Mouse (Mus musculus): ENCODE data around the gene Abtb2.

Abtb2 gene

GRCm38 (mm10) chr2:103565732-103566422 is at the start of gene Abtb2:
TSS of gene Abtb2 (plus strand) at chr2:103566310.
- POLR2A ChIA-PET, result interaction anchor here in 3 of 4 experiments (0.7 to 4.2 kb wide), 98 partner anchors 9 to 1024 kb away, joined by 3 to 50 read pairs (median 4); partner anchors contain the start of genes Cat (in 2 of the 3), Nat10 (in 2 of the 3), A930018P22Rik (in 1 of the 3) and Apip (in 1 of the 3)
- CTCF ChIA-PET, result interaction anchor here (0.5 to 3.8 kb wide), 47 partner anchors 9 to 1257 kb away, joined by 3 to 26 read pairs (median 4); no protein-coding TSS in a partner anchor

GRCm38 (mm10) chr2:103516472-103516871 is 49.6 kb upstream of the Abtb2 start:
- ChIA-PET POLR2A (no interaction called here), CTCF (no interaction called here)

- ChIA-PET CTCF (no interaction called here), POLR2A (interaction anchor here in 1 of 4 experiments (0.6 kb wide), 1 partner anchor 26 kb away, joined by 3 read pairs; no protein-coding TSS in a partner anchor)
These were observed 40.5 kb upstream of the Abtb2 start for GRCm38 (mm10) chr2:103525596-103525995.

- ChIA-PET CTCF (interaction anchor here (0.5 to 4.3 kb wide), 63 partner anchors 9 to 602 kb away, joined by 3 to 86 read pairs (median 4); partner anchors contain the start of genes Abtb2 (in 2 of the 4), Apip (in 1 of the 4), Caprin1 (in 1 of the 4) and Cat (in 1 of the 4)), POLR2A (interaction anchor here in 3 of 4 experiments (0.7 to 1.8 kb wide), 9 partner anchors 18 to 320 kb away, joined by 3 to 7 read pairs (median 3); partner anchors contain the start of gene Cat (in 1 of the 3))
These were observed 19.0 kb upstream of the Abtb2 start for GRCm38 (mm10) chr2:103547132-103547531.

- ChIA-PET CTCF (interaction anchor here in 1 of 4 experiments (0.6 kb wide), 1 partner anchor 322 kb away, joined by 3 read pairs; no protein-coding TSS in a partner anchor), POLR2A (interaction anchor here in 1 of 4 experiments (0.5 kb wide), 1 partner anchor 43 kb away, joined by 3 read pairs; no protein-coding TSS in a partner anchor)
These were observed 15.8 kb upstream of the Abtb2 start for GRCm38 (mm10) chr2:103550301-103550700.

- POLR2A ChIA-PET, result interaction anchor here in 2 of 4 experiments (0.8 to 1.4 kb wide), 3 partner anchors 12 to 164 kb away, joined by 3 read pairs; partner anchors contain the start of genes Abtb2 (in 1 of the 2) and Cat (in 1 of the 2)
- CTCF ChIA-PET, result no interaction called here
These were observed 12.1 kb upstream of the Abtb2 start for GRCm38 (mm10) chr2:103554041-103554440.

GRCm38 (mm10) chr2:103556125-103556877 is 9.8 kb upstream of the Abtb2 start:
- ChIA-PET POLR2A (interaction anchor here in 2 of 4 experiments (0.5 to 3.1 kb wide), 19 partner anchors 10 to 483 kb away, joined by 3 to 18 read pairs (median 3); partner anchors contain the start of genes Abtb2 (in 2 of the 2), Apip (in 1 of the 2), Caprin1 (in 1 of the 2) and Nat10 (in 1 of the 2)), CTCF (interaction anchor here in 3 of 4 experiments (0.6 to 2.7 kb wide), 23 partner anchors 9 to 577 kb away, joined by 3 to 16 read pairs (median 4); partner anchors contain the start of gene Abtb2 (in 1 of the 3))

GRCm38 (mm10) chr2:103560955-103561354 is 5.2 kb upstream of the Abtb2 start:
- ChIA-PET CTCF (interaction anchor here in 3 of 4 experiments (0.8 to 2.0 kb wide), 3 partner anchors 13 to 105 kb away, joined by 3 to 6 read pairs (median 4); no protein-coding TSS in a partner anchor), POLR2A (no interaction called here)

- CTCF ChIA-PET, result interaction anchor here (0.7 to 3.8 kb wide), 31 partner anchors 8 to 439 kb away, joined by 3 to 26 read pairs (median 4); no protein-coding TSS in a partner anchor
These were observed 1.6 kb upstream of the Abtb2 start for GRCm38 (mm10) chr2:103564427-103565023.

GRCm38 (mm10) chr2:103565171-103565591 is 929 bp upstream of the Abtb2 start:
- CTCF ChIA-PET, result interaction anchor here (0.5 to 3.8 kb wide), 38 partner anchors 9 to 1257 kb away, joined by 3 to 26 read pairs (median 4); no protein-coding TSS in a partner anchor

More at GRCm38 (mm10) chr2:103564427-103565023, 1.6 kb upstream of the Abtb2 start:
- POLR2A ChIA-PET, result interaction anchor here in 3 of 4 experiments (0.9 to 4.2 kb wide), 37 partner anchors 8 to 558 kb away, joined by 3 to 50 read pairs (median 5); partner anchors contain the start of genes Cat (in 2 of the 3), A930018P22Rik (in 1 of the 3) and Nat10 (in 1 of the 3)

GRCm38 (mm10) chr2:103566423-103566712 is 258 bp downstream of the Abtb2 start:
- ChIA-PET POLR2A (interaction anchor here in 3 of 4 experiments (0.7 to 4.2 kb wide), 74 partner anchors 9 to 1024 kb away, joined by 3 to 50 read pairs (median 4); partner anchors contain the start of genes A930018P22Rik (in 1 of the 3), Apip (in 1 of the 3), Cat (in 1 of the 3) and Cstf3 (in 1 of the 3)), CTCF (interaction anchor here (0.5 to 3.8 kb wide), 27 partner anchors 10 to 468 kb away, joined by 3 to 26 read pairs (median 5); no protein-coding TSS in a partner anchor)

More at GRCm38 (mm10) chr2:103565171-103565591, 929 bp upstream of the Abtb2 start:
- POLR2A ChIA-PET, result interaction anchor here in 3 of 4 experiments (0.6 to 4.2 kb wide), 56 partner anchors 8 to 1025 kb away, joined by 3 to 50 read pairs (median 4); partner anchors contain the start of genes Cat (in 2 of the 3), Nat10 (in 2 of the 3), A930018P22Rik (in 1 of the 3) and Cstf3 (in 1 of the 3)

GRCm38 (mm10) chr2:103566713-103567521 is 807 bp downstream of the Abtb2 start:
- ChIA-PET POLR2A (interaction anchor here in 3 of 4 experiments (0.6 to 4.2 kb wide), 64 partner anchors 10 to 556 kb away, joined by 3 to 50 read pairs (median 4); partner anchors contain the start of genes A930018P22Rik (in 1 of the 3), Apip (in 1 of the 3), Cat (in 1 of the 3) and Pdhx (in 1 of the 3)), CTCF (interaction anchor here (0.5 to 3.8 kb wide), 18 partner anchors 9 to 881 kb away, joined by 3 to 26 read pairs (median 4); no protein-coding TSS in a partner anchor)

- POLR2A ChIA-PET, result interaction anchor here in 3 of 4 experiments (0.7 to 4.2 kb wide), 14 partner anchors 9 to 243 kb away, joined by 3 to 50 read pairs (median 6); no protein-coding TSS in a partner anchor
- CTCF ChIA-PET, result interaction anchor here in 1 of 4 experiments (1.2 to 3.8 kb wide), 3 partner anchors 21 to 433 kb away, joined by 3 to 26 read pairs (median 4); no protein-coding TSS in a partner anchor
These were observed 2.1 kb downstream of the Abtb2 start for GRCm38 (mm10) chr2:103568161-103568560.

GRCm38 (mm10) chr2:103569716-103570115 is 3.6 kb downstream of the Abtb2 start:
- ChIA-PET POLR2A (no interaction called here), CTCF (no interaction called here)

- ChIA-PET CTCF (no interaction called here), POLR2A (no interaction called here)
These were observed 6.2 kb downstream of the Abtb2 start for GRCm38 (mm10) chr2:103572354-103572753.

GRCm38 (mm10) chr2:103576371-103576770 is 10.3 kb downstream of the Abtb2 start:
- POLR2A ChIA-PET, result interaction anchor here in 3 of 4 experiments (0.6 to 9.3 kb wide), 5 partner anchors 9 to 717 kb away, joined by 3 to 50 read pairs (median 7); partner anchors contain the start of gene Abtb2 (in 3 of the 3)
- CTCF ChIA-PET, result interaction anchor here in 2 of 4 experiments (1.6 to 1.9 kb wide), 2 partner anchors 10 to 11 kb away, joined by 4 to 6 read pairs; partner anchors contain the start of gene Abtb2 (in 2 of the 2)

Data from embryonic stem cell, embryonic (primary cell).